Mouse (Mus musculus) hindbrain, embryonic 11.5 days (tissue): ENCODE measurements at regions not wholly inside any gene's neighbourhood (a gene's known extent, or its start where the extent isn't known, plus 50 kb on each side); places are given as distances from the start of the nearest gene placed in this dataset.
"Not testable (repeated sequence)": the region's sequence is repeated elsewhere in the genome, so short reads cannot be mapped to it uniquely, and the experiment has no call there.

Experiments used
- ATAC-seq: fragments of 200-750 bp; cut with Nextera tagmentation; 2 replicates; pipeline ENCODE4 v1.8.0; 2017; ENCODE audit warnings: mild to moderate bottlenecking, moderate TSS enrichment, moderate library complexity; ENCODE audit not compliant: low FRiP score
- DNase-seq: peaks from one replicate; pipeline ENCODE4 v3.0.0-alpha.2; 2015; ENCODE audit warnings: low spot score
- H3K27ac ChIP-seq: fragments of 300-500 bp; sonication (generic); 2 replicates; pipeline ENCODE4 v1.5.1; 2014; ENCODE audit warnings: mild to moderate bottlenecking, low read depth, low read length
- H3K27me3 ChIP-seq: fragments of 300-500 bp; sonication (generic); 2 replicates; pipeline ENCODE4 v1.6.1; 2014; ENCODE audit warnings: mild to moderate bottlenecking, low read length, moderate library complexity, mixed read lengths; ENCODE audit not compliant: control insufficient read depth, insufficient read depth
- H3K36me3 ChIP-seq: fragments of 300-500 bp; sonication (generic); 2 replicates; pipeline ENCODE4 v1.6.1; 2014; ENCODE audit warnings: mild to moderate bottlenecking, low read length, moderate library complexity, mixed read lengths; ENCODE audit not compliant: control insufficient read depth, insufficient read depth
- H3K4me1 ChIP-seq: fragments of 300-500 bp; sonication (generic); replicated peaks from 2 replicates; pipeline ENCODE4 v1.6.1; 2014; ENCODE audit warnings: low read length, mixed read lengths; ENCODE audit not compliant: control insufficient read depth, insufficient read depth
- H3K4me2 ChIP-seq: fragments of 300-500 bp; sonication (generic); replicated peaks from 2 replicates; pipeline ENCODE4 v1.6.1; 2014; ENCODE audit warnings: mild to moderate bottlenecking, low read depth, low read length
- H3K4me3 ChIP-seq: fragments of 300-500 bp; sonication (generic); 2 replicates; pipeline ENCODE4 v1.5.1; 2014; ENCODE audit warnings: low read depth, low read length
- H3K9ac ChIP-seq: fragments of 300-500 bp; sonication (generic); 2 replicates; pipeline ENCODE4 v1.6.1; 2014; ENCODE audit warnings: low read depth, low read length
- H3K9me3 ChIP-seq: fragments of 300-500 bp; sonication (generic); 2 replicates; pipeline ENCODE4 v1.6.1; 2016; ENCODE audit warnings: low read length; ENCODE audit not compliant: control insufficient read depth
- WGBS: fragments of 180-500 bp; shearing (Covaris S2); extraction: QIAGEN DNeasy Blood & Tissue Kit; methylation state at CpG from one replicate; pipeline ENCODE4 v1.1.7; 2014; 5-methylcytosine and 5-hydroxymethylcytosine counted together

DNA sequence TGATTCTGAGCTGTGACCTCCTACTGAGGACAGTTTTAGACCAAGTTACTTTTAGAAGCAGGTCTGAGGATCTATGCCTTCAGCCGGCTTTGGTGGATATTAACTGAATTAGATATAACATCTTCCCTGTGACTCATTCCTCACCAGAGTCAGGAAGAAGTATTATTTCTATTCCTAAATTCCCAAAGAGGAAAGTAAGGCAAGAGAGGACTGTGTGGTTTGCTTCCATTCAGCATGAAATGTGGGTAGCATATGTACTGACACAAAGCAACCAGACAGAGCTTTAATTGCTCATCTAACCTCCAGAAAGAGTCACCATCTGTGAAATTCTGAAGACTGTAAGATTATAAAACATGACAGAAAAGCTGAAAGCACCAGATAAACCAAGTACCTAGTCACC is 1198.3 kb downstream of the 9330182O14Rik start:
- DNase-seq (no peak), ATAC-seq (no peak)
- Histone ChIP-seq H3K9me3 (no peaks in the 10 kb centered on the region), H3K27me3 (no peaks in the 10 kb centered on the region), H3K4me2 (no peak overlapping the region), H3K4me1 (no peaks in the 10 kb centered on the region), H3K36me3 (no peaks in the 10 kb centered on the region), H3K9ac (no peak overlapping the region), H3K4me3 (no peak overlapping the region), H3K27ac (no peak overlapping the region)
- 96% methylated on average over 1 of the region's 1 CpGs for WGBS

DNA sequence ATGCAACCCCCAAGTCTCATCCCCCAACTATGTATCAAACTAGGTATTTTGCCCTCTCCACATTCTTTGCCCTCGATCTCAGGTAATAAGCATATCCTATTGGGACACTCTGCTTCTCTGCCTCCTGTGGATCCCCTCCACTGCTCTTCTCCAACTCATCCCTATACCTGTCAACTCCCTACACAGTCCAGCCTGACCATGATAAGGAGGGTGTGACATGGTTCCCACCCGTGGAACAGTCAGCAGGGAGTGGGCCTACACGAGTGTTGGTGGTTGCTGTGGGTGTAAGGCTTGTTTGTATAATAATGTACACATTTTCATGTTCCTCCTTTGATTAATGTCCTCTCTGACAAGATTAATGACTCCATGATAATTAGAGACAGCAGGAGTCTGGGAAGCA is 1199.0 kb downstream of the 9330182O14Rik start:
- Histone ChIP-seq H3K27ac (no peak overlapping the region), H3K27me3 (no peaks in the 10 kb centered on the region), H3K4me1 (no peaks in the 10 kb centered on the region), H3K9me3 (no peaks in the 10 kb centered on the region), H3K4me2 (no peak overlapping the region), H3K4me3 (no peak overlapping the region), H3K9ac (no peak overlapping the region), H3K36me3 (no peaks in the 10 kb centered on the region)
- 80% methylated on average over 3 of the region's 3 CpGs for WGBS
- no peak for DNase-seq
- ATAC-seq = peak; percentile 22; the same call in 1 of the 2 replicates

DNA sequence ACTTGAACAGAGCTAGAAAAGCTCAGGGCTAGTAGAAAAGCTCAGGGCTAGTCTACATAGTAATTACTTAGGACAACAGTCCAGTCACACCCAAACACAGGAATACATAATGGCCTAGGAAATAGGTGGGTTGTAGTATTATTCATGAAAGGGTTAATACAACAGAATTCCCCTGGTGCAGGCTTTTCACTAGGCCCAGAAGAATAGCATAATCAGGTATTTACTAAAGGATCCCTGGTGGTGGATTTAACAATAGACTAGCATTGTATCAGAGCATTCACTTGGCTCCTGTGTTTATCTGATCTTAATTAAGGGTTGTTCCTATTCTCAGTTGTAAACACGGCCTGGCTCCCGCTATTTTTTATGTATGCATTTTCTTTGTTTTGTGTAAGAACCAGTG is 1206.5 kb downstream of the 9330182O14Rik start:
- not testable (repeated sequence) for ATAC-seq, H3K9me3 ChIP-seq, H3K4me1 ChIP-seq, H3K4me3 ChIP-seq, H3K4me2 ChIP-seq, H3K36me3 ChIP-seq, DNase-seq, H3K27ac ChIP-seq, H3K27me3 ChIP-seq, H3K9ac ChIP-seq
- 95% methylated on average over 2 of the region's 2 CpGs for WGBS

DNA sequence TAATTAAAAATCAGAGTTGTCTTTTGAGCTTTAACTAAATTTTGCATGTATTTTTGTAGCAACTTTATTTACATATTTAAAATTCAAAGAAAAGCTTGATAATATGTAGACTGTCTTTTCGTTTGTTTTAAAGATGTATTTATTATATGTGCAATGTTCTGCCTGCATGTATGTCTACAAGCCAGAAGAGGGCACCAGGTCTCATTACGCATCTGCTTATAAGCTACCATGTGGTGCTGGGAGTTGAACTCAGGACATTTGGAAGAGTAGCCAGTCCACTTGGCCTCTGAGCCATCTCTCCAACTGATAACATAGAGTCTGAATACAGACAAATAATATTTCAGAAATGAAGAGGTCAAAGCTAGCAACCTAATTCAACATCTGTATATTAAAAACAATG is 1211.4 kb downstream of the 9330182O14Rik start:
- Histone ChIP-seq H3K36me3 (no peaks in the 10 kb centered on the region), H3K9me3 (no peaks in the 10 kb centered on the region), H3K27me3 (no peaks in the 10 kb centered on the region), H3K4me3 (no peak overlapping the region), H3K9ac (no peak overlapping the region), H3K4me2 (no peak overlapping the region), H3K4me1 (no peaks in the 10 kb centered on the region), H3K27ac (no peak overlapping the region)
- 90% methylated on average over 2 of the region's 2 CpGs for WGBS
- no peak for DNase-seq
- no peak for ATAC-seq

DNA sequence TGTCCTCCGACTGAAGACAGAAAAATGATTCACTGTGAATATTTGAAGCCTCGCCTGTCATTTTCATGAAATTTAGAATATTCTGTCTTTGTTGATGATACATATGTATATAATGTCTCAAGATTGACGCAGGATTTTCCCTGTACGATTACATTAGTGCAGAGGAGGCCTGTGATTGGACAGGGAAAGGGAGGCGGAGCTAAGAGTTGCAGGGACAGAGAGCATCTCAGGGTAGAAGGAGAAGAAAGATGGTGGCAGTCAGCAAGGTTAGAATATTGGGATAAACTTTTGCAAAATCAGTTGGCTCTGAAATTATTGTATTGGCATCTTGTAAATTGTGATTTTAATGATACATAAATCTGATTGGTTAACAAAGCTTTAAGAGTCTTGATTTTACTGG is 1213.1 kb downstream of the 9330182O14Rik start:
- no peaks in the 10 kb centered on the region for H3K27me3 ChIP-seq
- no peak for ATAC-seq
- WGBS = 92% methylated on average over 5 of the region's 5 CpGs

DNA sequence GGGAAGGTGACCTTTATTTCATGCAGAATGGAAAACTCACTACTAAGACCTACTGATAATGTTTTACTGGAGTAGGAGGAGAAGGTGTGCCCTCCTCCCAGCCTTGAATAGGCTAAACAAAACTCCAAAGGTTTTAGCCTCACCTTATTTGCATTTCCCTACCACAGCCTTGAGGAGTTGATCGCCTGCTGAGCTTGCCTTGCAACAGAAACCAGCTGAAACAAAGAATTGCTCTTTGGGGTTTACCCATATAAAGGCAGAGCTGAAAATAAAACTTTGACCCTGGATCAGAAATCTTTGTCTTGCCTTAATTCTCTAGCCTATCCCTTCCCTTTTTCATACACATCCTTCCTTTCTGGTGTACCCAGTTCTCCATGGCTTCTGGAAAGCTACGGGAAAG is 1218.0 kb downstream of the 9330182O14Rik start:
- no peaks in the 10 kb centered on the region for H3K36me3 ChIP-seq
- no peaks in the 10 kb centered on the region for H3K27me3 ChIP-seq
- no peak overlapping the region for H3K4me3 ChIP-seq
- DNase-seq = no peak
- no peaks in the 10 kb centered on the region for H3K4me1 ChIP-seq
- WGBS = 27% methylated on average over 1 of the region's 2 CpGs
- H3K9me3 ChIP-seq = no peaks in the 10 kb centered on the region
- no peak overlapping the region for H3K9ac ChIP-seq
- no peak overlapping the region for H3K27ac ChIP-seq
- no peak overlapping the region for H3K4me2 ChIP-seq
- no peak for ATAC-seq

More for the DNA sequence above, 1213.1 kb downstream of the 9330182O14Rik start:
- H3K36me3 ChIP-seq = no peaks in the 10 kb centered on the region
- no peak overlapping the region for H3K9ac ChIP-seq
- no peak overlapping the region for H3K4me3 ChIP-seq
- no peaks in the 10 kb centered on the region for H3K9me3 ChIP-seq
- no peaks in the 10 kb centered on the region for H3K4me1 ChIP-seq
- H3K4me2 ChIP-seq = no peak overlapping the region
- no peak overlapping the region for H3K27ac ChIP-seq
- DNase-seq = no peak

DNA sequence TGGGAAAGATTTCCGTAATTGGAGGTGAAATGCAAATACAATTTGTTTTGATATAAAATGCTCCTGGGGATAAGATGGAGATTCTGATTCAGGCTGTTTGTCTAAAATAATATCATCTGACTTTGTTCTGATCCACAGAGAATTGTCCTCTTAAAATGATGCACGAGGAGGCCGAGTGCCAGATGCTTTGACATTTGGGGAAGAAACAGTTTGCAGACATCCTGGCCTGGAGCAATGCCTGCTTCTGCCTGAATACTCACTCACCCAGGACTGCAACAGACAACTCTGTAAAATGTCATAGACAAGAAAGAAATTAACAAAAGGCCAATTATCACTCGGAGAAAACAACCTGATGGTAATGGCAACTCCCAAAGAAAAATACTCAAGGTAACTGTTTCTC is 1225.1 kb downstream of the 9330182O14Rik start:
- Histone ChIP-seq H3K4me2 (no peak overlapping the region), H3K4me3 (no peak overlapping the region), H3K27me3 (no peaks in the 10 kb centered on the region), H3K4me1 (no peaks in the 10 kb centered on the region), H3K27ac (no peak overlapping the region), H3K9ac (no peak overlapping the region), H3K36me3 (no peaks in the 10 kb centered on the region), H3K9me3 (no peaks in the 10 kb centered on the region)
- 91% methylated on average over 4 of the region's 4 CpGs for WGBS
- ATAC-seq (no peak), DNase-seq (no peak)

DNA sequence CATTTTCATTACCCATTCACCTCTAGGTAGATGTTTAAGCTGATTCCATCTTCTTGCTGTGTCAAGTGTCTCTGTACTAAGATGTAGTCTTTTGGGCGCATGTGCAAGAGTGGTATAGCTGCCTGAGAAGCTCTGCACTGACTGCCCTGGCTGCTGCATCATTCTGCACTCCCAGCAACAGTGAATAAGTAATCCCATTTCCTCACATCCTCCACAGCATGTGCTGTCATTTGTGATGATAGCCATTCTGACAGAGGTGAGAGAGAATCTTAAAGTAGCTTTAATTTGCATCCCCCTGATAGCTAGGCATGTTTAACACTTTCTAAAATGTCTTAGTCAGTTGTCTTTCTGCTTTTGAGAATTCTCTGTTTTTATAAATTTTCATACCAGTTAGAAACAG is 1240.5 kb downstream of the 9330182O14Rik start:
- WGBS = 89% methylated on average over 1 of the region's 1 CpGs
- no peaks in the 10 kb centered on the region for H3K27me3 ChIP-seq
- no peaks in the 10 kb centered on the region for H3K9me3 ChIP-seq
- H3K9ac ChIP-seq = no peak overlapping the region
- H3K4me2 ChIP-seq = no peak overlapping the region
- H3K27ac ChIP-seq = no peak overlapping the region
- H3K36me3 ChIP-seq = no peaks in the 10 kb centered on the region
- ATAC-seq = no peak
- no peak for DNase-seq
- no peak overlapping the region for H3K4me3 ChIP-seq
- H3K4me1 ChIP-seq = no peaks in the 10 kb centered on the region

DNA sequence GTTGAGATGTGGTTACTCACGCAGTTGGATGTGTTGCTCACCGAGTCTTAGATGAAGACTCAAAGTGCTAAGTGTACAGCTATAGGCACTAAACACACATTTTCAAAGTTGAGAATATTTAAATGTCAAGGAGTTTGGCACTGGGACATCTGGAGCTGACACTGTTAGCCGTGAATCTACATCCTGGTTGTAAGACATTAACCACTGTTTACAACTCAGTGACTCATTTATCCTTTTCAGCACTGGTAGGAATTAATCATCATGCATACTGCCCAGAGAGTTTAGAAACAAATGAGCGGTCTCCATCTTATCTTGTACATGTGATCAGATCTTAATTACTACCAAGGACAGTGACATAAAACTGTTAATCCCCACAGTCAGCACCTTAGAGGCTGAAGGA is 1241.7 kb downstream of the 9330182O14Rik start:
- 87% methylated on average over 4 of the region's 4 CpGs for WGBS
- no peaks in the 10 kb centered on the region for H3K9me3 ChIP-seq
- no peak for DNase-seq
- no peak for ATAC-seq
- H3K4me2 ChIP-seq = no peak overlapping the region
- H3K27me3 ChIP-seq = no peaks in the 10 kb centered on the region
- no peak overlapping the region for H3K4me3 ChIP-seq
- H3K4me1 ChIP-seq = no peaks in the 10 kb centered on the region
- H3K36me3 ChIP-seq = no peaks in the 10 kb centered on the region
- H3K27ac ChIP-seq = no peak overlapping the region
- no peak overlapping the region for H3K9ac ChIP-seq
